Mouse (Mus musculus) heart, adult 9 months (tissue): ENCODE results near the gene Ptges3l.
"Not testable (repeated sequence)": the region's sequence is repeated elsewhere in the genome, so short reads cannot be mapped to it uniquely, and the experiment has no call there.

ENCODE experiments used
- DNase-seq, 2 experiments: peaks; one replicate each; pipeline ENCODE4 v3.0.0; 2022; ENCODE audit warnings: low spot score in 2 of 2

Ptges3l gene

DNA sequence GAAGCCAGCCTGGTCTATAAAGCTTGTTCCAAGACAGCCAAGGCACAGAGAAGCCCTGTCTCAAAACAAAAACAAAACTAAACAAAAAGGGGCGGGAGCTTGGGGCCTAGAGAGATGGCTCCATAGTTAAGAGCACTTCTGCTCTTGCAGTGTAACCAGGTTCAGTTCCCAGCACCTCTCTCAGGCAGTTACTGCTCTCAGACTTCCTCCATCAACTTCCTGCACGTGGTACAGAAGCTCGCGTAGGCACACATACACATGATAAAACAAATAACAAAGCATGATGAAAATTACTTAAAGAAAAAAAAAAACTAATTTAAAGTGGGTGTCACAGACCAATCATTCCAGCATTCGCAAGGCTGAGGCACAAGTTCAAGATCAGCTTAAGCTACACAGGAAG is 5.0 kb downstream of the Ptges3l start:
- no peak for DNase-seq

DNA sequence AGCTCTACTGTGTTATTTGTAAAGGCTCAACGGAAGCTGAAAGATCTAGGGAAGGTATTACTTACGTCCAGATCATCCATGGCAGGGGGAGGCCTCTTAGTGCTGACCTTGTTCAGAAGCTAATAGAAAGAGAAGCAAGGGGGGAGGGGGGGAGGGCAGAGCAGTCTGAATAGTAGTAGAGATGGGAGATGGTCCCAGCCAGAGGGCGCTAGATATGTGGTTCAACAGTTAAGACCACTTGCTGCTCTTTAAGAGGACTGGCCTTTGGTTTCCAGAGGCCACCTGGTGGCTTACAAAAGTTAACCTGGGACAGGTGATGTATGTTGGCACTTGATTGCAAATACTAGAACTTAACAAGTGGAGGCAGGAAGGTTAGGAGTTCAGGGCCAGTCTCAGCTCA is 5.5 kb downstream of the Ptges3l start:
- DNase-seq, result no peak

DNA sequence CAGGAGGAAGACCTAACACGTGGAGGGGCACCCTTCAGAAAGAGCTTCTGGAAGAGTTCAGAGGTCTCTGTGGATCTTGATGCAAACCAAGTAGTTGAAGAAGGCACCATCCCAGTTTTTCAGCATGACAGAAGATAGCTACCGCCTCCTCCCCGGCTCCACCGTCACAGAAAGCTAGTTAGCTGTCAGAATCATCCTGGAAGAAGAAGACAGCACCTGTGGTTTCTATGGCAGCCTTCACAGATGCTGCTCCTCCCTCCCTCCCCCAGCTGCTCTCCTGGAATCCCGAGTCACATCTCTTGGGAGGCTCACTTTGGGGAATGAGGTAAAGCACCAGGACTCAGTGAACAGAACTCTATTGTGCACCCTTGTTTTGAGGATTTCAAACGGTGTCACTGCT is 6.1 kb downstream of the Ptges3l start:
- DNase-seq, result no peak

DNA sequence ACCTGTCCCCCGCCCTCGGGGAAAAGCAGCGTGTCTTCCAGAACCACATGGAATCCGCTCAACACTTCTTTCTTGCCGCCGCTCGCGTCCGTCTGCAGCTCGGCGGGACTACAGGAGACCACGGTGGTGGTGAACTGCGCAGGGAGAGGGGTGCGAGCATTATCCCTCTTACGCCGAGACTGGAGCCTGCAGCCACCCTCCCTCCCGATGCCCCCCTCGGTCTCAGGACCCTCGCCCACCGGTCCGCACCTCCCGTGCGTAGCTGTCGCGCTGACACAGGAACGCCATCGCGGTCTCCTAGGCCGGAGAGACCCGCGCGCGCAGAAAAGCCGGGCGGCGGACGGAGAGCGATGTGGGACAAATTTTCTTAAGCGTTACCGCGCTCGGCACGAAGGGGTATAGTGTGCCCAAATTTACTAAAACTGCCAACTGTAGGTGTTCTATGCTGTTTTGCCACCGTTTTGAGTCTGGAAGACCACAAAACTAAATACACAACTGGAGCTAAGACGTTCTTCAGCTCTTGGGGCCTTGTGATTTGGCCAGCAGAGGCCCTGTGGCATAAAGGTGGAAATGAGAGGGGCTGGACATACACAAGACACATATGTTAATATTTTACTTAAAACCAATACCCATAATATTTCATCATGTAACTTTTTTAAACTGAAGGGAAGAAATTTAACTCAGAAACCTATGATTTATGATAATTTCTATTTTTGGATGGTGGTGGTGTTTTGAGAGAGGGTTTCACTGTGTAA is 7.9 kb downstream of the Ptges3l start, which contains the start of gene Aarsd1:
Gene Aarsd1, minus strand, starts transcription at position 515 of the 755 bp plus-strand sequence.
- peak; percentile 84 to 87 for DNase-seq

DNA sequence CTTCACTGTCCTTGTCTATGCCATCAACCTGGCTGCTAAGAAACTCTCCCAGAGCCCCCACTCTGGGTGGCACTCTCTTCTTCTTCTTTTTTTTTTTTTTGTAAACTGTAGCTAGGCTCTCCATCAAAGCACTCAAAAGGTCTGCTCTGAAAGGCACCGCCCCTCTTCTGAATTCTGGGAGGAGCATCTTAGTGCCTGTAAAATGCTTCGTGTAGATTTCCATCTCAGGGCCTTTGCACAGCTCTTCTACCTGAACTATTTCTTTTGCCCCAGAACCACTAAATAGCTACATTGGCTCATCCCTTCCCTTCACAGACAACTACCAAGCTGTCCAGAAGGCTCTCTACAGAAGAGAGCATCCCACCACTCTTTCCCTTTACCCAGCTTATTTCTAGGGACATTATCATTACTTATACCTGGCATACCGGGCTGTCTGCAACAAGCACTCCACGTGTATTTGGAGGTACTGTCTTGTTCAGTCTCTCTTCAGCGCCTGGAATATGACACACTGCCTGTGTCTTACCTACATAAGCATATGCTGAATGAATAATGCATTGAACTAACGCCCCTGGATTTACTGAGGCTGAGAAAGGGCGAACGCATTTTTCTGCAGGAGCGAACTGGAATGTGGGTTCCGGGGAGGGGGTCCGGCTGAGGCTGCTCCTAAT is 8.6 kb downstream of the Ptges3l start:
- no peak for DNase-seq

DNA sequence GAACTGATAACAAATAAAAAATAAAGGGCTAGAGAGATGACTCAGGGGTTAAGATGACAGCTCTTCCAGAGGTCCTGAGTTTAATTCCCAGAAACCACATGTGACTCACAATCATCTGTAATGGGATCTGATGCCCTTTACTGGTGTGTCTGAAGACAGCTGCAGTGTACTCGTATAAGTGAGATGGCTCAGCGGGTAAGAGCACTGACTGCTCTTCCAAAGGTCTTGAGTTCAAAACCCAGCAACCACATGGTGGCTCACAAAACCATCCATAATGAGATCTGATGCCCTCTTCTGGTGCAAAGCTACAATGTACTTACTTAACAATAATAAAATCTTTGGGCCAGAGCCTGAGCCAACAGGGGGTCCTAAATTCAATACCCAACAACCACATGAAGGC is 9.8 kb downstream of the Ptges3l start:
- no peak for DNase-seq

DNA sequence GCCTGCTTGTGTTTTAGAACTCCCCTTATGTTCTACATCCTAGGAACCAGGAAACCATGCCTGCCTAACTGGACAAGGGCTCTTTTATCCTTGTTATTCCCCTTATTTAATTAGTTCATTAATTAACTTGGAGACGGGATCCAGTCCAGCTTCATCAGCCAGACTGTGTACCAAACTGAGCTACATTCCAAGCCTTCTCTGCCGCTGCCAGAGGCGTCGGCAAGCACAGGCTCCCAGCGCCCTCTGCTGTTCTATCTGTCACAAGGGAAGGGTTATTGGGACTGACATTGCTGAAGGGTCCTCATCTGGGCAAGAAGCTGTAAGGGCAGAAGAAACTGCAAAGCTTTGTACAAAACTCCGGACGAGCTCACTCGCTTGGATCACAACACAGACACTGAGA is 30.0 kb downstream of the Ptges3l start:
- peak; percentile 35 to 71 for DNase-seq

DNA sequence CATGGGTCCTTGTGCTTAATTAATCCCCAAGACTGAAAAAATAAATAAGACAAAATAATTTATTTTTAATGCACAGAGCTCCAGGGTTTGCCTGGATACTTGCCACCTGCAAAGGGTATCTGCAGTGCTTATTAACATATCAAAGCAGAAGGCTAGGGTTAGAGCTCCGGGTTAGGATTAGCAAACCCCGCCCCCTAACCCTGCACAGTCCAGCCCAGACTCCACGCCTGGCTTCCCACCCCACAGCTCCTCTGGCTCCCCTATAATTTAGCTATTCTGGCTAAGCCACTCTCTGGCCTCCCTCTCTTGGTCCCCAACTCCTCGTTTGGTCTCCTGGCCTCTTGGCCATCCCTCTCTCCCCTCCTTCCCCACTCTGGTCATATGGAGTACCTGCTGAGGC is 43.3 kb downstream of the Ptges3l start:
- DNase-seq, result no peak

DNA sequence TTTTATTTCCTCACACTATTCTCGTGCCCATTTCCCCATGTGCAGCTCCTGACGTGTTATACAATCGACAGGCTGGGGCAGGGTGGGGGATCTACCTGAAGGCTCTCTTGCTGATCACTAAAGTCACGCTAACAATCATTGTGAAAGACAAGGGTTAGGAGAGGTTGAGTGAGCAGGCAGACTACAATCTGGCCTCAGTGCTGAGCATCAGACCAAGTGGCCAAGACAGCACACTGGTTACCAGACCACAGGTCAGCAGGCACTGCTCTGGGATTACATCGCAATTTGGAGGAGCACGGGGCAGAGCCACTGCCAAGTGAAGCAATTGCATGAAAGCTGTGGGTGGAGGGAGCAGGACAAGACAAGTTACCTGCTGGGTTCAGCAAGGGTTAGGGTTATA is 46.2 kb downstream of the Ptges3l start:
- DNase-seq, result no peak

DNA sequence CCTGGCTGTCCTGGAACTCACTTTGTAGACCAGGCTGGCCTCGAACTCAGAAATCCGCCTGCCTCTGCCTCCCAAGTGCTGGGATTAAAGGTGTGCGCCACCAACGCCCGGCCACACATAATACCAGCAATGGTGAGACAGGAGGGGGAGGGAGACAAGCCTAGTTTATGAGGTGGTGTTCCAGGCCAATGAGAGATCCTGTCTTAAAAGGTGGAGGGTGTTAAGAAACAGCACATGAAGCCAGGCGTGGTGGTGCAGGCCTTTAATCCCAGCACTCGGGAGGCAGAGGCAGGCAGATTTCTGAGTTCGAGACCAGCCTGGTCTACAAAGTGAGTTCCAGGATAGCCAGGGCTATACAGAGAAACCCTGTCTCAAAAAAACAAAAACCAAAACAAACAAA is 46.9 kb downstream of the Ptges3l start:
- not testable (repeated sequence) for DNase-seq

DNA sequence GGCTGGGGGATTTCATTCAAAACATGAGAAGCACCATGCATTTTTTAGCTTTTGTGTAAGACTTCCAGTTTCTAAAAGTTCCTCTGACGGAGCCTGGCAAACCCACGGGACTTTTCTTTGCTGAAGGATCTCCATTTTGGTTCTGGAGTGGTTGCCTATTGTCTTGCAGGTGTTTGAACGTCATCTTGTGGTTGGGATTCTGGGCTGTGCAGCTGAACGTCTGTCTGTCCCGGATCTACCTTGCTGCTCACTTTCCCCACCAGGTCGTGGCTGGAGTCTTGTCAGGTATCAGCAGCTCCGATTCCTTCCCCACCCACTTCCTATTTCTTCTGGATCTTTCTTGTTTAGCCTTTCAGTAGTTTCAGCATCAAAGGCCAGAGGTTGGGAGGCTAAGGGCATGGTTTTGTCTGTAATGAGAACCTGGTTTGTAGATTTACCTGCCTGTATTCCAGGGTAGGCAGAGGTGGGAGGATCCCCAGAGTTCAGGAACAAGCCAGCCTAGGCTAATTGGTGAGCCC is 50.7 kb downstream of the Ptges3l start:
- DNase-seq, result no peak

DNA sequence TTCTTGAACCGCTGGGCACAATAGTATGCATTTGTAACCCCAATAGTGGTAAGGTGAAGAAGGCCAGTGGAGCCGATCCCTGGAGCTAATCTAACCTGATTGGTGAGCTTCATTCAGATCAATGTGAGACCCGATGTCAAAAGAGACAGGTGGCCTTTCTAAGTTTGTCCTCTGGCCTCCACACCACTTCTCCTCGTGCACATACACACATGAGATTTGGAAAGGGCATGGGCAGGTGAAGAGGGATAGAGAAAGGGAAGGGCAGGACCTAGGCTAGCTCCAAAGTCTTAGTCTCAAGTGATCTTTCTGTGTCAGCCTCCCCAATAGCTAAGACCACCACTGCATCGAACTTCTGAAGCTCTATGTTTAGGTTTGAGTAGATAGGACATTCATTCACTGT is 55.0 kb downstream of the Ptges3l start:
- DNase-seq, result no peak
